Mouse (Mus musculus): Measurements from ENCODE around the gene Pcp4l1.

DNA sequence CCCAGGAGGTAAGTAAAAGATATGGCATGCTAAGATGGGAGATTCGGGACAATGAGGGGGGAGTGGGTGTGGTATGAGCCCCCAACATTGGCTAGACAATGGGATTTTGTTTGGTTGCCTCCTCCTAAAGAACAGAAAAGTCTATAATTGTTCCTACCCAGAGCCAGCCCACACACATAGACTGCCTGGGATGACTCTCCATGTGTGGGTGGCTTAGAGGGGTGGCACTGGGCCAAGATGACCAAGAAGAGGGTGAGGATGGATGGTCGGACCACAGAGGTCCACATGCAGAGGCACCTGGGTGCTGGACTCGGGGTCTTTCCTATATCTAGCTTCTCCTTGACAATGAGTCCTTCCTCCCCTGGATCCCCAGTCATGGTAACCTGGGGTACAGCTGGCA lies 39.4 kb downstream of the Pcp4l1 start:
- TF ChIP-seq CTCF (IDR thresholded peaks at IDR 0.05; ENCODE audit: control insufficient read depth, insufficient read depth, insufficient read length) (no peak), MAX (IDR thresholded peaks at IDR 0.05) (no peak), MYOG (IDR thresholded peaks at IDR 0.05; ENCODE audit: control insufficient read depth, extremely low read depth, insufficient read length) (no peak), CEBPB (IDR thresholded peaks at IDR 0.05; ENCODE audit: low read depth) (no peak), USF1 (IDR thresholded peaks at IDR 0.05; ENCODE audit: low read depth) (no peak)

Data from C2C12 (cell line).